ENCODE assay signal across 8 mouse cellular contexts in the genomic region with DNA sequence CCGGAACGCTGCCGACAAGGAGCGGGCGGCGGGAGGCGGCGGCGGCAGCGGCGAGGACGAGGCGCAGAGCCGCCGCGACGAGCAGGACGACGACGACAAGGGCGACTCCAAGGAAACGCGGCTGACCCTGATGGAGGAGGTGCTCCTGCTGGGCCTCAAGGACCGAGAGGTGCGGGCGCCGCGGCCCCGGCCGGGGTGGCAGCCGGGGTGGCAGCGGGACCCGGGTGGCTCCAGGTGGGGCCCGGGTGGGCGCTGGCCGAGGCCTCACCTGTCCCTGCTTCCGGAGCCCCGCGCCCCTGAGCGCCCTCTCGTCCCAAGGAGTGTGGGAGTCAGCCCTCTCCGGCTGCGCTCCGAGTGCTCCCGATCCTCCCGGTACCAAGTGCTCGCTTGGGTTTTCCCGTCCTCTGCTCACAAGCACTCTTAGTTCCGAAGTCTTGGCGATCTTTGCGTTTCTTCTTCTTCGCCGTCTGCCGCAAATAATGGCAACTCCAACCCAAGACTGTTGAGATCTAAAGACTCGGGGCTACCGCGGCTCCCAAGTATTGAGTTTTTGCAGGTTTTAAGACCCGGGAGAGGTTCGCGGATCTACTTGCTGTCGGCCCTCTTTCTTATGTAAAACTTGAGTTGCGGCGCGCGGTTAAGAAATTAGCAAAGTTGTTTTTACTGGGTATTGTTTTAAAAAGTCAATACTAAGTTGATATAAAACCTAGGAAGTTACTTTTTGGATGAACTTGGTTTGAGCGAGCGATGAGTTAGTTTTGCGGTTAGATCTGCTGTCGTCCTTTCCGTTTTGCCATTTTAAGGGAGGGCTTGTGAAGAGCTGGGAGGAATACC. TPM values are rescaled to one million over a fixed set of nuclear protein-coding genes. Genes with fewer than 3 reads are reported as not detected.
DNase-seq lines count a peak whose midpoint lies in the region; ATAC-seq lines count a peak whose summit lies in the region.

A gene (minus strand): TSS at position 112 of the 834 bp plus-strand sequence.

- WGBS in midbrain, embryonic 16.5 days, result under 1% methylated on average over 53 of the region's 70 CpGs
- under 1% methylated on average over 65 of the region's 70 CpGs for WGBS in stomach, embryonic 16.5 days

- peak within 1 kb of the TSS; percentile 78 for H3K4me3 ChIP-seq in midbrain, embryonic 16.5 days (ENCODE audit: low read depth, low read length)
- H3K4me3 ChIP-seq in stomach, embryonic 16.5 days (replicated peaks; ENCODE audit: low read length), result peak within 1 kb of the TSS; percentile 100

- H3K9me3 ChIP-seq in midbrain, embryonic 16.5 days (replicated peaks; ENCODE audit: control insufficient read depth, low read length, poor library complexity, severe bottlenecking), result no peaks in the 10 kb centered on the region
- H3K9me3 ChIP-seq in stomach, embryonic 16.5 days (replicated peaks; ENCODE audit: control insufficient read depth, low read length), result no peaks in the 10 kb centered on the region

- peaks cover 24% of the 10 kb centered on the region for H3K4me1 ChIP-seq in midbrain, embryonic 16.5 days (ENCODE audit: control insufficient read depth, insufficient read depth, low read length)
- peaks cover 16% of the 10 kb centered on the region; the same call in 1 of the 2 replicates for H3K4me1 ChIP-seq in stomach, embryonic 16.5 days (ENCODE audit: control insufficient read depth, insufficient read depth, low read length)

- H3K9ac ChIP-seq in midbrain, embryonic 16.5 days (ENCODE audit: low read depth, low read length), result peak within 1 kb of the TSS; percentile 99
- peak within 1 kb of the TSS; percentile 100 for H3K9ac ChIP-seq in stomach, embryonic 16.5 days (ENCODE audit: low read length)

- DNase-seq in left cerebral cortex, adult 8-10 months (ENCODE audit: low spot score in 2 of 2), result peak; percentile 23 to 24
- DNase-seq in left cerebral cortex, adult 11 months (ENCODE audit: low spot score), result no peak
- peak; percentile 47 for DNase-seq in cerebellum, adult 9-10 months
- peak; percentile 30 to 31 for DNase-seq in frontal cortex, postnatal 36 days (ENCODE audit: low spot score in 2 of 2)
- peak; percentile 80 for DNase-seq in induced T-regulatory cell, adult 2 months (ENCODE audit: low read depth)
- DNase-seq in liver, result peak; percentile 68

- H3K4me2 ChIP-seq in midbrain, embryonic 16.5 days (ENCODE audit: low read length), result peak within 1 kb of the TSS; percentile 80
- peak within 1 kb of the TSS; percentile 88 for H3K4me2 ChIP-seq in stomach, embryonic 16.5 days (ENCODE audit: low read depth, low read length)

- H3K36me3 ChIP-seq in midbrain, embryonic 16.5 days (ENCODE audit: control insufficient read depth, insufficient read depth, low read length), result peaks cover 3% of the 10 kb centered on the region; the same call in 1 of the 2 replicates
- no peaks in the 10 kb centered on the region for H3K36me3 ChIP-seq in stomach, embryonic 16.5 days (ENCODE audit: control insufficient read depth, insufficient read depth, low read length)

- peak within 1 kb of the TSS; percentile 89 for H3K27ac ChIP-seq in midbrain, embryonic 16.5 days (ENCODE audit: low read length)
- H3K27ac ChIP-seq in stomach, embryonic 16.5 days (ENCODE audit: low read length), result peak within 1 kb of the TSS; percentile 89

- peaks cover 3% of the 10 kb centered on the region; the same call in 1 of the 2 replicates for H3K27me3 ChIP-seq in midbrain, embryonic 16.5 days (ENCODE audit: control insufficient read depth, insufficient read depth, low read depth, low read length)
- H3K27me3 ChIP-seq in stomach, embryonic 16.5 days (ENCODE audit: control insufficient read depth, insufficient read depth, low read length), result no peaks in the 10 kb centered on the region

- peak; percentile 52 for ATAC-seq in midbrain, embryonic 16.5 days
- ATAC-seq in stomach, embryonic 16.5 days (ENCODE audit: insufficient read depth, low FRiP score), result peak; percentile 31

RNA-seq across cellular contexts. Expression of the gene that starts here (rescaled TPM):
- total RNA-seq in left cerebral cortex, adult 8-10 months (2022), result 1 to 10 TPM in 3 of 4 experiments, not detected in 1; 1.2 to 1.7 (median 1.6) TPM
- polyA plus RNA-seq in midbrain, embryonic 16.5 days (2015; fragmentation: Nextera tagmentation; extraction: Ambion mirVana), result not detected in 2 replicates
- 0.75 TPM in 1 of 2 replicates, not detected in the other for polyA plus RNA-seq in stomach, embryonic 16.5 days (2015; fragmentation: Nextera tagmentation; extraction: Ambion mirVana)

Comparison
In these comparisons a context has a peak if more than half of its experiments do, and no peak if none do; other contexts are left out.
1. Peak in ATAC-seq, H3K4me3 ChIP-seq, H3K27ac ChIP-seq, H3K9ac ChIP-seq and H3K4me2 ChIP-seq in midbrain, embryonic 16.5 days; RNA of the gene not detected or under 1 TPM.
2. Peak in ATAC-seq, H3K4me3 ChIP-seq, H3K27ac ChIP-seq, H3K9ac ChIP-seq and H3K4me2 ChIP-seq in stomach, embryonic 16.5 days; RNA of the gene not detected or under 1 TPM.